Mouse (Mus musculus): ENCODE results near the gene Setd3. TPM values are rescaled to one million over a fixed set of nuclear protein-coding genes. Genes with fewer than 3 reads are reported as not detected.

The Setd3 gene
- polyA plus RNA-seq, 1 experiment: 72.6 TPM

- TF ChIP-seq POLR2A (IDR thresholded peaks at IDR 0.05; ENCODE audit: borderline replicate concordance, extremely low read depth, insufficient read depth, insufficient read length, poor library complexity, severe bottlenecking) (no peak), CTCF (IDR thresholded peaks at IDR 0.05; ENCODE audit: borderline replicate concordance, extremely low read depth, insufficient read depth, insufficient read length) (no peak)
Observed at GRCm38 (mm10) chr12:108103292-108103691, 75.8 kb downstream of the Setd3 start.

GRCm38 (mm10) chr12:108102119-108102518 is 77.0 kb downstream of the Setd3 start:
- no peak for DNase-seq (ENCODE audit: low read depth)
- no peak for TF ChIP-seq POLR2A (IDR thresholded peaks at IDR 0.05; ENCODE audit: borderline replicate concordance, extremely low read depth, insufficient read depth, insufficient read length, poor library complexity, severe bottlenecking)
- TF ChIP-seq CTCF (IDR thresholded peaks at IDR 0.05; ENCODE audit: borderline replicate concordance, extremely low read depth, insufficient read depth, insufficient read length): no peak

More at GRCm38 (mm10) chr12:108103292-108103691, 75.8 kb downstream of the Setd3 start:
- DNase-seq (ENCODE audit: low read depth): no peak

GRCm38 (mm10) chr12:108100181-108100580 is 78.9 kb downstream of the Setd3 start:
- DNase-seq (ENCODE audit: low read depth): no peak
- TF ChIP-seq POLR2A (IDR thresholded peaks at IDR 0.05; ENCODE audit: borderline replicate concordance, extremely low read depth, insufficient read depth, insufficient read length, poor library complexity, severe bottlenecking) (no peak), CTCF (IDR thresholded peaks at IDR 0.05; ENCODE audit: borderline replicate concordance, extremely low read depth, insufficient read depth, insufficient read length) (no peak)

GRCm38 (mm10) chr12:108098201-108098980 is 80.7 kb downstream of the Setd3 start:
- TF ChIP-seq POLR2A (IDR thresholded peaks at IDR 0.05; ENCODE audit: borderline replicate concordance, extremely low read depth, insufficient read depth, insufficient read length, poor library complexity, severe bottlenecking) (no peak), CTCF (IDR thresholded peaks at IDR 0.05; ENCODE audit: borderline replicate concordance, extremely low read depth, insufficient read depth, insufficient read length) (no peak)

GRCm38 (mm10) chr12:108097643-108098042 is 81.5 kb downstream of the Setd3 start:
- no peak for DNase-seq (ENCODE audit: low read depth)

More at GRCm38 (mm10) chr12:108098201-108098980, 80.7 kb downstream of the Setd3 start:
- DNase-seq (ENCODE audit: low read depth): peak; percentile 37

GRCm38 (mm10) chr12:108088253-108088652 is 90.9 kb downstream of the Setd3 start:
- TF ChIP-seq POLR2A (IDR thresholded peaks at IDR 0.05; ENCODE audit: borderline replicate concordance, extremely low read depth, insufficient read depth, insufficient read length, poor library complexity, severe bottlenecking) (no peak), CTCF (IDR thresholded peaks at IDR 0.05; ENCODE audit: borderline replicate concordance, extremely low read depth, insufficient read depth, insufficient read length) (no peak)
- DNase-seq (ENCODE audit: low read depth): no peak

More at GRCm38 (mm10) chr12:108097643-108098042, 81.5 kb downstream of the Setd3 start:
- TF ChIP-seq CTCF (IDR thresholded peaks at IDR 0.05; ENCODE audit: borderline replicate concordance, extremely low read depth, insufficient read depth, insufficient read length) (no peak), POLR2A (IDR thresholded peaks at IDR 0.05; ENCODE audit: borderline replicate concordance, extremely low read depth, insufficient read depth, insufficient read length, poor library complexity, severe bottlenecking) (no peak)

GRCm38 (mm10) chr12:108087489-108087888 is 91.6 kb downstream of the Setd3 start:
- no peak for DNase-seq (ENCODE audit: low read depth)
- TF ChIP-seq POLR2A (IDR thresholded peaks at IDR 0.05; ENCODE audit: borderline replicate concordance, extremely low read depth, insufficient read depth, insufficient read length, poor library complexity, severe bottlenecking) (no peak), CTCF (IDR thresholded peaks at IDR 0.05; ENCODE audit: borderline replicate concordance, extremely low read depth, insufficient read depth, insufficient read length) (no peak)

- DNase-seq (ENCODE audit: low read depth): peak; percentile 77
- peak; percentile 6; the same call in 1 of the 2 replicates for TF ChIP-seq CTCF (IDR thresholded peaks at IDR 0.05; ENCODE audit: borderline replicate concordance, extremely low read depth, insufficient read depth, insufficient read length)
- no peak for TF ChIP-seq POLR2A (IDR thresholded peaks at IDR 0.05; ENCODE audit: borderline replicate concordance, extremely low read depth, insufficient read depth, insufficient read length, poor library complexity, severe bottlenecking)
Observed at GRCm38 (mm10) chr12:108078122-108078752, 100.9 kb downstream of the Setd3 start.

GRCm38 (mm10) chr12:108072907-108073306 is 106.2 kb downstream of the Setd3 start:
- no peak for DNase-seq (ENCODE audit: low read depth)
- TF ChIP-seq POLR2A (IDR thresholded peaks at IDR 0.05; ENCODE audit: borderline replicate concordance, extremely low read depth, insufficient read depth, insufficient read length, poor library complexity, severe bottlenecking) (no peak), CTCF (IDR thresholded peaks at IDR 0.05; ENCODE audit: borderline replicate concordance, extremely low read depth, insufficient read depth, insufficient read length) (no peak)

- TF ChIP-seq CTCF (IDR thresholded peaks at IDR 0.05; ENCODE audit: borderline replicate concordance, extremely low read depth, insufficient read depth, insufficient read length) (no peak), POLR2A (IDR thresholded peaks at IDR 0.05; ENCODE audit: borderline replicate concordance, extremely low read depth, insufficient read depth, insufficient read length, poor library complexity, severe bottlenecking) (no peak)
- DNase-seq (ENCODE audit: low read depth): no peak
Observed at GRCm38 (mm10) chr12:108070685-108071662, 108.1 kb downstream of the Setd3 start.

All from brain, embryonic 14.5 days (tissue).